In the genomic region with DNA sequence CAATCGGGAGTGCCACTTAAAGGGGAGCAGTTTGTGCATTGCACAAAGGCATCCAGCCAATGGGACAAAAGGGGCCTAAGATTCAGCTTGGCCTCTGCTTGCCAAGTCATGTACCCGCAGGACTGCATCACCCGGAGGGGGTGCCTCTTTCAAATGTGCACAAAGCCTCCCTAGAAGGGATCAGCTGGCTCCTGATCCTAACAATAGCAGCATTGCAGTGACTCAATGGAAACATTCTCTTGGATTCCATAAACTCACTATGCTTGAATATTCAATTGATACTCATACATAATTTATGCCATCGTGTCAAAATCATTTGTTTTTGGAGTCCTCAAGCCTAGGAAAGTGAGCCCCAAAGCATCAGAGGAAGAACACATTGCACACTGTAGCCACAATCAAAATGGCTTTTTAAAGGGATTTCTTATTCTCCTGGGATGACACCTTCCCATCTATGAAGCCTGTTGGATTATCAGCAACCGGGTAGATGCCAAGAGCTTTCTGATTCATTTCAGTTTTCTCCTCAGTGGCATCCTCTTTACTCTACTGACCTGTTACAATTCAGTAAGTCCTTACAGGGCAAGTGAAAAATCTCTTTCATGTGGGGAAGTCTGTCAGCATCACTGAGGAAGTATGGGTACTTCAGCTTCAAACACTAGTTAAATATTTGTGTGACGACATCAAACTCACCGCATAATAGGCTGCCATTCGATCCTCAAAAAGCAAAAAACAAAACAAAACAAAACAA, we compare ENCODE assay signal across 8 mouse cellular contexts. TPM values are rescaled to one million over a fixed set of nuclear protein-coding genes. Genes with fewer than 3 reads are reported as not detected.
DNase-seq lines count a peak whose midpoint lies in the region; ATAC-seq lines count a peak whose summit lies in the region.

No protein-coding gene starts in this region.

- H3K27ac ChIP-seq in embryonic facial prominence, embryonic 15.5 days (replicated peaks) = peak overlapping the region; percentile 60; the same call in 1 of the 2 replicates
- no peak overlapping the region for H3K27ac ChIP-seq in neural tube, embryonic 12.5 days
- no peak overlapping the region for H3K27ac ChIP-seq in liver, embryonic 11.5 days (ENCODE audit: low read depth, low read length)

- no peaks in the 10 kb centered on the region for H3K36me3 ChIP-seq in embryonic facial prominence, embryonic 15.5 days
- no peaks in the 10 kb centered on the region for H3K36me3 ChIP-seq in neural tube, embryonic 12.5 days
- no peaks in the 10 kb centered on the region for H3K36me3 ChIP-seq in liver, embryonic 11.5 days (ENCODE audit: control insufficient read depth, insufficient read depth, low read length)

- peak; percentile 39 to 62 for DNase-seq in frontal cortex, postnatal 14 days (ENCODE audit: low spot score in 2 of 2)
- DNase-seq in left cerebral cortex, adult 18-20 months (ENCODE audit: low spot score in 2 of 2) = peak; percentile 38 to 53
- DNase-seq in ovary, postnatal 36 days (ENCODE audit: low spot score) = no peak
- DNase-seq in liver, embryonic 11.5 days (ENCODE audit: low spot score) = no peak
- no peak for DNase-seq in heart, postnatal 14 days
- DNase-seq in testis, postnatal 10 days (ENCODE audit: low spot score) = no peak

- intact Hi-C loops in heart, postnatal 14 days (cut with DNase I) = no loop called here

- H3K9ac ChIP-seq in embryonic facial prominence, embryonic 15.5 days = no peak overlapping the region
- no peak overlapping the region for H3K9ac ChIP-seq in neural tube, embryonic 12.5 days
- H3K9ac ChIP-seq in liver, embryonic 11.5 days (ENCODE audit: low read depth, low read length) = no peak overlapping the region

- no peaks in the 10 kb centered on the region for H3K4me1 ChIP-seq in embryonic facial prominence, embryonic 15.5 days
- H3K4me1 ChIP-seq in neural tube, embryonic 12.5 days = peaks cover 7% of the 10 kb centered on the region; the same call in 1 of the 2 replicates
- H3K4me1 ChIP-seq in liver, embryonic 11.5 days (replicated peaks; ENCODE audit: control insufficient read depth, insufficient read depth, low read length) = no peaks in the 10 kb centered on the region

- no peak overlapping the region for H3K4me2 ChIP-seq in embryonic facial prominence, embryonic 15.5 days (replicated peaks)
- H3K4me2 ChIP-seq in neural tube, embryonic 12.5 days (replicated peaks) = no peak overlapping the region
- H3K4me2 ChIP-seq in liver, embryonic 11.5 days = no peak overlapping the region

- H3K4me3 ChIP-seq in embryonic facial prominence, embryonic 15.5 days (replicated peaks) = no peak overlapping the region
- H3K4me3 ChIP-seq in neural tube, embryonic 12.5 days = no peak overlapping the region
- no peak overlapping the region for H3K4me3 ChIP-seq in liver, embryonic 11.5 days (ENCODE audit: low read depth, low read length)

- WGBS in embryonic facial prominence, embryonic 15.5 days = 61% methylated on average over 8 of the region's 8 CpGs
- 59% methylated on average over 8 of the region's 8 CpGs for WGBS in neural tube, embryonic 12.5 days
- WGBS in liver, embryonic 11.5 days = 84% methylated on average over 8 of the region's 8 CpGs

- no peak for ATAC-seq in embryonic facial prominence, embryonic 15.5 days (ENCODE audit: insufficient number of reproducible peaks, low FRiP score, low TSS enrichment, low read depth)
- peak; percentile 88 for ATAC-seq in neural tube, embryonic 12.5 days (ENCODE audit: low FRiP score, low read depth)
- ATAC-seq in liver, embryonic 11.5 days (replicated peaks; ENCODE audit: low FRiP score) = no peak

- no peaks in the 10 kb centered on the region for H3K9me3 ChIP-seq in embryonic facial prominence, embryonic 15.5 days (replicated peaks)
- no peaks in the 10 kb centered on the region for H3K9me3 ChIP-seq in neural tube, embryonic 12.5 days
- H3K9me3 ChIP-seq in liver, embryonic 11.5 days (ENCODE audit: control insufficient read depth, low read length) = no peaks in the 10 kb centered on the region

- H3K27me3 ChIP-seq in embryonic facial prominence, embryonic 15.5 days = no peaks in the 10 kb centered on the region
- no peaks in the 10 kb centered on the region for H3K27me3 ChIP-seq in neural tube, embryonic 12.5 days (replicated peaks)
- H3K27me3 ChIP-seq in liver, embryonic 11.5 days (replicated peaks; ENCODE audit: control insufficient read depth, insufficient read depth, low read length) = no peaks in the 10 kb centered on the region

RNA-seq across cellular contexts. Expression of a gene that starts 54.1 kb away (rescaled TPM):
- polyA plus RNA-seq in embryonic facial prominence, embryonic 15.5 days (2015; fragmentation: Nextera tagmentation; extraction: Ambion mirVana) = 30.8 and 33.0 TPM in 2 replicates
- 10 to 100 TPM; 12.4 to 13.4 TPM for total RNA-seq in left cerebral cortex, adult 18-20 months (2021)
- 85.7 and 89.1 TPM in 2 replicates for polyA plus RNA-seq in neural tube, embryonic 12.5 days (2016; fragmentation: Nextera tagmentation; extraction: Ambion mirVana)
- 24.8 and 25.0 TPM in 2 replicates for polyA plus RNA-seq in liver, embryonic 11.5 days (2014; fragmentation: Nextera tagmentation; extraction: Ambion mirVana)
- total RNA-seq in heart, postnatal 14 days (2021) = 10 to 100 TPM; 20.7 to 22.2 TPM

Comparison
In these comparisons a context has a peak if more than half of its experiments do, and no peak if none do; other contexts are left out.
1. DNase-seq: peak in frontal cortex, postnatal 14 days (2 of 2) and left cerebral cortex, adult 18-20 months (2 of 2); none in ovary, postnatal 36 days (single experiment), liver, embryonic 11.5 days (single experiment), heart, postnatal 14 days (0 of 2) and testis, postnatal 10 days (single experiment).